Mouse (Mus musculus) 3T3-L1 (cell line): Measurements from ENCODE around the gene Gins2.

ENCODE experiments used
- DNase-seq: peaks from one replicate; pipeline ENCODE4 v3.0.0-alpha.2; 2015; ENCODE audit warnings: low read depth, low spot score

Gins2 gene

DNA sequence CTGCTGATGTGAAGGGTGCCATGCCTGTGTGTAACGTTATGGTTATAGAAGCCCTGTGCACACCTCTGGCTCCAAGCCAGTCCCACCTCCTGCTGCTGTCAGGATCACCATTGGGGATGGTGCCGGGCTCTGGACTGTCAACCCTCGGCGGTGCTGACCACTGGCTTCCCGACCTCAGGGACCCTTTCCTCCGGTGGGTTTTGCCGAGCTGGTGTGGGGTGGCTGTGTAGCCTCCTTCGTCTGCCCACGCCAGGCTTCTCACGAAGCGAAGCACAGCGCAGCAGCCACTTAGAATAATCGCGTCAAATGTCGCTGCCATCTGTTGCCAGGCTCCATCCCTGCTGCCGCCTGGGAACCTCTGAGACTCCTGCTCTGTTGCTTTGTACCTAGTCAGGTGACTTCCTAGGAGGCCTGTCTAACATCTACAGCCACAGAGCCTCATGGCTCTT, 40.8 kb downstream of the Gins2 start:
- DNase-seq = no peak

DNA sequence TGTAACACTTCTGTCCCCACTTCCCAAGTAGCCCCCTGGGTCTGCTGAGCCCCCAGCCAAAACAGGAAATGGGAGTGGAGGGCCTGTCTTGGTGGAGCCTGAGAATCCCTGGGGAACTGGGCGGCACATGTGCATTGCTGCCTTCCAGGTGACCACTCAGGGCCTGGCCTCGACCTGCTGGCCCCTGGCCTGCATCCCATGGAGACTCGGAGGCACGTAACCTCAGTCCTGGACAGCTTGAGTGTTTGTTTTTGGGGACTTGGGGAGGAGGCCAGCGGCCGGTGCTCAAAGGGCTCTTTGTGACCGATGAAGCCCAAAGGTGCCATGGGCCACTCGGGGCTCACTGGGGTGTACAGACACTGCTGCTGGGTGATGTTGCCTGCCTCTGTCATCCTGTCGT, 41.5 kb downstream of the Gins2 start:
- DNase-seq = no peak

DNA sequence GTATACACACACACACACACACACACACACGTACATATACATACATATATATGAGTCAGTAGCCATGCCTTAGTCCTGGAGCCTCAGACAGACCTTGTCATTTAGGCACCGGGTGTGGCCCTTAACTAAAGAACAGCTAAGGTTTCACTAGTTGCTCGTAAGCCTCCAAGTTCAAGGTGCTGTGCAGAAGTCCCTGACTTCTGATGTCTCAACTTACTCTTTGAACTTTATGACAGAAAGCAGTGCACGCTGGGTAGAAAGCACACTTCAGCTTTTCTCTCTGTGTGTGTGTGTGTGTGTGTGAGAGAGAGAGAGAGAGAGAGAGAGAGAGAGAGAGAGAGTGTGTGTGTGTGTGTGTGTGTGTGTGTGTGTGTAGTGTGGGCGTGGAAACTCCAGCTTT, 44.9 kb downstream of the Gins2 start:
- DNase-seq = no peak

DNA sequence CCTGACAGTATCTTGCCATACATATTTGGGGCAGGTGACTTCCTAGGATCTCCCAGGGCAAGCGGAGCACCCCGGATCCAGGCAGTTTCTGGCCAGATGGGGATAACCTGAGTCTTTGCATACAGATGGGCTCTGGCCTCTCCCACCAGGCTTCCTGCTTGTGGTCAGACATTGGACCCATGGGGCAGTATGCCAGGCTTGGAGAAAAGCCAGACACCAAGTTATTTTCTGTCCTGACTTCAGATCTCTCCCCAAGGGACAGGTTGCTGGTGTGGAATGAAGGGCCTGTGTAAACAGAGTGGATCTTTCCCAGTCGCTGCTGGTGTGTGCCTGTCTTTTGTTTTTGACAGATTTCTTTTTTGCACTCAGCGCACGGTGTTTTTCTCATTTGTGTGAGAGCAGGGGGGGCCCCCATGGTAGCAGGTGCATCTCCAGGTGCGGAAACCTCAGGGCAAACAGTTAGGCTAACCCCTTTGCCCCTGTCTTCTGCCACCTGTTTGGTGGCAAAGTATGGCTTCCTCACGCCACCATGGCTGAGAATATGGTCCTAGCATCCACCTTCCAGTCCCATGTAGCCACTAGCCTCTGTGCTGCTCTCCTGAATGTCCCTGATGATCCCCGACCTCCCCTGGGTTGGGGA, 45.6 kb downstream of the Gins2 start:
- DNase-seq = peak; percentile 75

DNA sequence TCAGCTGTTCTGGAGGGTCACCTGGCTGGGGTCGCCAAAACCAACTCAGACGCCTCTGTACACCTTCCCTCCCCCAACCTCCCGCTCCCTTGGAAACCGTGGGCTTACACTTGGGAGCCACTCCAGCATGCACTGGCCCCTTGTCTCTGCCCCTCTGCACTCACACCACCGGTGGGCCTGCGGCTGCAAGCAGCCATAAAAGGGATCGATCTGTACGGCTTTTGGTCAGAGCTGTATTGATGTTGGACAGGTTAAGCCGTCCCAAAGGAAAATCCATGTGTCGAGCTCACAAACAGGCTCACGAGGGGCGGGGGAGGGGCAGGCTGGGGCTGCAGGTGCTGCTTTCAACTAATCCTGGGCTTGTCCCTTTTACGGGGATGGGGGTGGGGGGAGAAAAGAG, 46.1 kb downstream of the Gins2 start:
- DNase-seq = no peak

DNA sequence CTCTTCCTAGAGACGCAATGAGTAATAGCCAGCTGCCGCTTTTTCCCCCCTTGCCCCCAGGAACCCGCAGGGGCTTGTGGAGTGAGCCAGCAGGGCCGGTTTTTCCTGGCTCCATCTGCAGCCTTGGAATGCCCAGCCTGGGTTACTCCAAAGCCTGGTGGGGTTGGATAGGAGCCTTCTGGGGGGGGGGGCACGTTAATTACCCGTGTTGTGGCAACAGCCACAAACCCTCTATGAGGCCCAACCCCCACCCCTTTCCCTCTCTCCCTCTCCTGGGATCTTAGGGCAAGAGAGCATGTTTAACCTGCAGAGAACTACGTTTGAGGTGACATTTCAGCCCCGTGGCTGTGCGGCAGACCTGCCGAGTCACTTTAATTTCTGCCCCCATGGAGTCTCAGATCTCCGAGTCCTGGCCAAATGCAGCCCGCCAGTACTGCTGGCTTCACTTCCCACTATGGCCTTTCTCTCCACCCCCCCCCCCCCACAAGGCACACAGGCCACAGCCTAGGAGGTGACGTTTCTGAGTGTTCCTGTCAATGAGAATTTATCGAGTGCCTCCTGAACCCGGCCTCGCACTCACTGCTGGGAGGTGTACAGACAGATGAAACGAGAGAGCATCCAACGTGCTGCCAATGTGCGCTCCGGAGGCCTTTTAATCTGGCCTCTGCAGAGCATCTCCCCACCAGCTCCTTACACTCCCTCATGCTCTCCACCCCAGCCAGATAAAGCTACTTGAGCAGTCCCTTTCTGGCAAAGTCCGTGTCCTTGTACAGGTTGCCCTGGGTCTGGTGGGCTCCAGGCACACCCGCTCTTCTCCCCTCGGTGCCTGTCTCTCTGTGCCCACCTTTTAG, 49.1 kb downstream of the Gins2 start:
- DNase-seq = peak; percentile 12

DNA sequence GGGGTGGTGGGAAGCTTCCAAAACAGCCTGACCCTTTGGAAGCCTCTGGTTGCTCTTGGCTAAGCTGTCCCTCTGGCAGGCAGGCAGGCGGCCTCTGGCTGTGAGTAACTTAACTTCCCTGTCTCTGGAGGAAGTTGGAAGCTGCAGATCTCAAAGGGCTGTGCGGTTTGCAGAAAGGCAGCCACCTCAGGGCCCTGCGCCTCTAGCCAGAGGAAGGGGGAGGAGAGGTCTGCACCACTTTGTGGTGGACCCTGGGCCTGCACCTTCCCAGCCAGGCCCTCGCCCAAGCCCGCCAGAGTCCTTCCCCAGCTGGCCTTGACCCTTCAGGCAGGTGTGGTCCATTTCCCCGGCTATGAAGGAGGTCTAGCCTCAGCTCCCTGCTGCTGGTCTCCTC, 49.7 kb downstream of the Gins2 start:
- DNase-seq = peak; percentile 56

DNA sequence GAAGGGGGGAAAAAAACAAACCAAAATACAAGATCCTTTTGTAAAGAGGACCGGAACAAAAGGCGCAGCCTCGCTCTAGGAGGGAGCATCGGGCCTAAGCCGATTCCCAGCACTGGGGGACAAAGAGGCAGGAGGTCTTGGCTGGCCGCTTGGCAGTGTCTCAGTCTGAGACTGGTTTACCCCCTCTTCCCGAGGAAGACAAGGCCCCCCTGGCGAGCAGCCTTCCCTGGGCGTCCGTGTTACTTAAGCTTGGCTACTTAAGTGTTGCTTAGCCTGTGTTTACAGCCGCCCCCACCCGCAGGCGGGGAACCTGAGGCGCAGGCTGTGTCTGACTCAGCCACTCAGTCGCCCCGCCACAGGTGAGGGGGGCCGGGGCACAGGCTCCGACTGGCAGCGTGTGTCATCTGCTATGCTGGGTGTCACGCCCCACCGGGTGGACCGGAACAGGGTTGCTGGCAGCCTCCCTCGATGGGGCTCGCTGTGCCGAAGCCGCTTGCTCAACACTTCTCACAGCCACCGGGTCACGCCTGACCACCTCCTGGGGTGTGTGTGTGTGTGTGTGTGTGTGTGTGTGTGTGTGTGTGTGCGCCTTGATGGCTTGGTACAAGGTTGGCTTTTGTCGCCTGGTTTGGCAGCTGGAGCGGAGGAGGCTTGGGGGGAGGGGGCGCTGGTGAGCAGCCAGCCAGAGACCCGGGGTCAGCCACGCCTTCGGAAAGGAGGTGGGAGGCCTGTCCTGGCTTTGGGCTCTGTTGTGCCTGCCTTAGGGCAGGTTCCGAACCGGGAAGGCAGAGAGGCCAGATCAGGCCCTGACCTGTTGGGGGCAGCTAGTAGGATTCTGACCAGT, 50.5 kb downstream of the Gins2 start:
- peak; percentile 65 for DNase-seq

DNA sequence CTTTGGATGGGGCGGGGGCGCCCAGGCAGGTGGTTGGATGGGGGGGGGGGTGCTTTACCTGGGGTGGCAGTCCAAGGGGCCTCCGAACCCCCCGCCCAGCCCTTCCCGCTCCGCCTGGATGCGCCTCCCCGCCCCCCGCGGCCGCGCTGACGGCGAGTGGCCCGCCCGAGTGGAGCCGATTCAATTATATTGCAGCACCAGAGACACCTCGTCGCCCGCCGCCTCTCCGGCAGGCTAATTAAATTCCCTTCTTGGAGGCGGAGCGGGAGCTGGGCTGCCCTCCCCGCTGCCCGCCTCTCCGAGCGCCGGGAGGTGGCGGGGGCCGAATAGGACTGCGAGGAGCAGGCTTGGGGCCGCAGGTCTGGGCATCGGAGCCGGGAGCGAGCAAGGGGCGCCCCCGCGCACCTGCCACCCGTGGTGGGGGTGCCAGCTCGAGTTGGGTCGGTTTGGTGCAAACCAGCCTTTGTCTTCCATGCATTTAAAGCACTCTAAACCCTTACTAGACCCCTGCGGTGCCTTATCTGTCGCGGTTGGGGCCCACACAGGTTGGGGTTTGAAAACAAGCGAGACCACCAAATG, 51.2 kb downstream of the Gins2 start:
- DNase-seq = peak; percentile 31

DNA sequence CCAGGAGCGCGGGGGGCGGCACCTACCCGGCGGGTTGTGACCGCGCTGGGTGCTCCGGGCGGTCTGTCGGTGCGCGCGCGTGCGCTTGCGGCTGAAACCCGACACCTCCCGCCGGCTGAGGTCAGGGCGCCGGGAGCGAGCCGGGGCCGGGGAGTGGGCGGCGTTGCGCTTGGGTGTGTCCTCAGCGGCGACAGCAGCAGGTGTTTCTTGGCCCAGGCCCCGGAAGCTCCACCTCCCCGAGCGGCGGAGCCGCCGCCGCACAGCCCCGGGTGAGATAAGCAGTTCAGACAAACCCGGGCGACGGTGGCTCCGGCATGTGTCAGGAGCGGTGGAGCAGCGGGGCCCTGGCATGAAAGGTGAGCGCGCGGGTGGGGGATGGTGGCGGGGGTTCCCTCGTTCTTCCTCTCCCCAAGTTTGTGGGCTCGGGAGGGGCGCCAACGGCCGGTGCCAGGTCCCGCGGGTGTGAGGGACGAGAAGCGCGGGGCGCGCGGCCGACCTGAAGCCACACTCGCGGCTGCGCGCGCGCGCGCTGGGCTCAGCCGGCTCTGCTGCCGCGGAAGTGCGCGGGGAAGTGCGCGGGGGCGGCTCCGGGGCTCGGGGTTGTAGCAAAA, 51.8 kb downstream of the Gins2 start:
- peak; percentile 73 for DNase-seq

DNA sequence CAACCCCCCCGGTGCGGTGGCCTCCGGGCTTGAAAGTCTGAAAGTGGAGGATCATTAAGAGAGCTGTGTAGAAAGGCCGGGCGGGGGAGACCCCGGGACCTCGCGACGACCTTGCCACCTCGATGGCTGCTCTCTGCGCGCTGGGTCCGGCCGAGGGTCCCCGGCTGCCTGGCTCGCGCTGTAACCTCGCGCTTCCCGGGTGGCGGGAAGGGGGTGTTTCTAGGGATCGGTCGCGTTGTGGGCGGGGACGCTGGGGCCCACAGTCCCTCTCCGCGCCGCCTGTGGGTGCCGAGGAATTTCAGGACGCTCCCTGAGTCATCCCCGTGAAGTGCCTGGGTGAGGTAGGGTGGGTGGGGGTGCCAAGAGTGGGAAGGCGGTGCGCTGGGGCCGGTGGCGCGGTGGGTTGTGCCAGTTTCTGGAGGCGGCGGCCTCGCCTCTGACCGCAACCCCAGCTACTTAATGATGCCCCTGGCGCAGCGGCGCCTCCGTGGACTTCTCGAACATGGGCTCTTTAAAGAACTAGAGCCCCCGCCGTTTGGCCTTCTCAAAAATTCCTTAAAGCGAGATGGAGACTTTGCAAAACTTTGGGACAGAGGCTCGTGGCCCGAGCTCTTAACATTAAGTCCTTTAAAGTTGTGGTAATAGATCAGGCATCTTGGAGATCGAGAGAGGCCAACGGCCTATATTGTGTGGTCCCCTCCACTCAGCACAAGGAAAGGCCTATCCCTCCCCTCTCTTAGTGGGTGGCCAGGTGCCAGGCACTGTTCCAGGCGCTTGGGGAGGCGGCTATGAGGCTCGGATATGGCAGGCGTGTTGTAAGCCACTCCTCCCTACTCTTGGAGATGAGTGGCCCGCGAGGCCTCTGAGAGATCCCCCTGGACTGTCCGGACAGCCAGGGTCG, 52.5 kb downstream of the Gins2 start:
- DNase-seq = peak; percentile 76

DNA sequence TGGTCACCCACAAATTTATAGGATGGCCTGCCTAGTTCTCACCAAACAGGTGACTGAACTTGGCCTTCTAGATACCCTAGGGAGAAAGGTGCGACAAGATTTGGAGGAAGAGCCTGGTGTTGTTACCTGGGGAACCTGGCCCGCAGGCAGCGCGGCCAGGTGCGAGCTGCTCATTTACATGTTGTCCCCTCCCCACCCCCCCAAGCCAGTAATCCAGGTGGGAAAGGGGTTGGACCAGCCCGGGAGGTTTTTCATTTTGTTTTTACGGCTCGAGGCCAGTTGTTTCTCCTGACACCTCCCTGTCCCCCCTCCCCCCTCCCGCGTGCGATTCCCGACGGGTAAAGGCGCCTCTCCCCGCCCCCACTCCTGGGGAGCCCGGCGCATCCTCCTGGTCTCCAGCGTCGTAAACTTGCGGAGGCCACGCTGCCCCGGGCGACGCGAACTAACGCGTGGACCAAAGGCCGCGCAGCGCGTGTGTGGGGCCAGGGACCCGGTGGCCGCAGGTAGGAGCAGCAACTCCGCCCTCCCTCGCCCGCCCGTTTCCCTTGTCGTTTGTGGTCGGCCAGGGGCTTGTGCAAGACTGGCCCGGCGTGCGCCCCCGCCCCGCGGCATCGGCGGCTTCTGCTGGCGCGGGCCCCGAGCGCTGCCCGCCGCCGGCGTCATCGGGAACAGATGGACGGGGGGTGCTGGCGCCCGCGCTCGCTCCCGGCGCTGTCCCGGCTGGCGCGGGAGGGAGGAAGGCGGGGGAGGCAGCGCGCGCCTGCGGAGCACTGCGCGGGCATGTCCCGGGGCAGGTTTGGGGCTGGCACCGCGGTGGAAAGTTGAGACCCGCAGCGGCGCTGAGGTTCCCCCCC, 53.4 kb downstream of the Gins2 start:
- DNase-seq = peak; percentile 35

DNA sequence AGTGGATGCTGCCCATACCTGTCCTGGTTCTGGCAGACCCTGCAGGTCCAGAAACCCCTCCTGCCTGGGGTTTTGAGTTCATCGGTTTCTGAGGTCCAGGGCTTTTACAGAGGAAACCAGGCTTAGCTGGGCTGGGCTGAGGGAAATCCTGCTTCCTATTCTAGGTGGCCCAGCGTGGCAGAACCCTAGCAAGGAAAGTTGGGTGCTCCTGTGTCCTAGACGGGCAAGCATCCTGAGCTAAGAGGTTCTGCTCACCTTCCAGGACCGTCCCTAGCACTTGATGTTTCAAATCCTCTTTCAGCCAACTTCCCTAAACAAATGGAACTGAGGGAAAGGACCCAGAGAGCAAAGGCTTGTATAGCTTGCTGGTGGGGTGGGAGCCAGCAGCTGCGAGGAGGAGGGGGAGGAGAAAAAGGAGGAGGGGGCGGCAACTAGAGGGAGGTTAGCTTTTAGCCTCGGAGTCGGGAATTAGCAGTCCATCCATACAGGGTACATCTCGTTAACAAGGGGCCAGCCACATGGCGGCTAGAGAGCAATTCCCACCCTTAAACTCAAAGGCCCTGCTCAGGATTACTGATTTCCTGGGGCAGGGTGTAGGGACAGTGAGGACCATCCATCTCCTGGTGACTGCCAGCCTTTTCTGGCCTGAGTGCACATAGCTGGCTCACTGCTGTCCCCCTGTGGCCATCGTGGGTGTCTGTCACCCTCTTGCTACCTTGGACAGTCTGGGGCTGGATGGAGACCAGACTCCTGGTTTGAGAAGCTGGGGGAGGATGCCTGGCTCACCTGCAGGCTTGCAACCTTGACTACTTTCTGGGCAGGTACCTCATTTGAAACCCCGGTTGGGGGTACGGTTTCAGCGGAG, 54.4 kb downstream of the Gins2 start:
- DNase-seq = peak; percentile 87

DNA sequence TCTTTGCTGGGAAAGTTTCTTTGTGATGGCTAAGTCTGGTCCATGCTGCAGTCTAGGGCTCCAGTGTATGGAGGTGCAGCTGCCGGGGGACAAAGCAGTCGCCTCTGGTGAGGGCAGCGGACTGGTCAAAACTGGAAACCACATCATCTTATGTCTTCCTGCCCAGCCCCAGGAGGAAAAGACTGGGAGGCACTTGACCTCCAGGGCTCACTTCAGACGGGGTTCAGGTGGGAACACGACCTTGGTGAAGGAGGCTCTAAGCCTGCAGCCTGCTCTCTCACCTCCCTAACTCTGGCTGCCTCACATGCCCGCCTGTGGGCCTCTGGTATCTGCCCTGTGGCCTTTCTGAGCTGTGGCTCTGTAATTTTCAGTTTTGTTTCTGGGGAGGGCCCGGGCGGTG, 55.0 kb downstream of the Gins2 start:
- DNase-seq = no peak

DNA sequence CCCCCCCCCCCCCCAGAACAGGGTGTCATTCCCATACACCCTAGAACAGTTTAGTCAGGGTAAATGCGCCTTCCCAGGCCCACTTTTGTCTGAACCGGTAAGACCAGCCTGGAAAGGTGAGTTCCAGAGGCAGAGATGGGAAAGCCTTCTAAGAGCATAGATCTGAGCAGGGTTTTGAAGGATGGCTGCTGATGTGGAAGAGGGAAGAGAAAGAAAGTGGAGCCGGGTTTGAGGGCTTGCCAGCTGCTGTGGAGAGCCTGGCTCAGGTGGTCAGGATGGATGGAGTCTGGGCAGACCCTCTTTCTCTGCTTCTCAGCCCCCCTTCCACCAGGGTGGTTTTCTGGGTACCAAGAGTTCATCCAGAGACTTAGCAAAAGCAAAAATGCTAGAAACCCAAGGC, 55.7 kb downstream of the Gins2 start:
- no peak for DNase-seq

DNA sequence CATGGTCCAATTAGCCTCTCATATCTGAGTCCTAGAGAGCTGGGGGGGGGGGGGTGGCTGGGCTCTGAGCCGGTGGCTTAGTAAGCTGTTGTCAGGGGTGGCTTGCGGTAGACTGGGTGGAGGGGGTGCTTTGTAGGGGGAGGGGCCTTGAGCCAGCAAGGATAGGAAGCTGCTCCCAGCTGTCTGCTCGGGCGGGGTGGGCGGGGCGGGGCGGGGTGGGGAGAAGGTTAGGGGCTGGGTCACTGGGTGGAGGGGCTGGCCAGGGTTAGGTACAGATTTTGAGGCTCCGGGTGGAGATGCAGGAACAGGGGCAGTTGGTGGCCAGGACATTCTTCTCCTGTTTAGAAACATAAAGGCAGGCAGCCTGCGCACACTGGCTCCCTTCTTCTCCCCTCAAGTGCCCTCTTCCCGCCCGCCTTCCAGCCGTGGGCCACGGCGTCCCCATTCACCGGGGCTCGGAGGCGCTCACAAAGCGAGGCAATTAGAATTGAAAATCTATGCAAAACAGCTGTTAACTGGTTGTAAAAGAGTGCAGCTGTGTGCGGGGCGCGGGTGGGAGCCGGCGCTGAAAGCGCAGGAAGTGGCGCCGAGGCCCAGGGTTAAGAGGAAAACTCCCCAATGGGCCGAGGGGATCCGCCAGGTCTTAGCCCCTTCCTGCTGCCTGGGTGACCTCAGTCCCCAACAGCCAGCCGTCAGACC, 56.4 kb downstream of the Gins2 start:
- DNase-seq = no peak

DNA sequence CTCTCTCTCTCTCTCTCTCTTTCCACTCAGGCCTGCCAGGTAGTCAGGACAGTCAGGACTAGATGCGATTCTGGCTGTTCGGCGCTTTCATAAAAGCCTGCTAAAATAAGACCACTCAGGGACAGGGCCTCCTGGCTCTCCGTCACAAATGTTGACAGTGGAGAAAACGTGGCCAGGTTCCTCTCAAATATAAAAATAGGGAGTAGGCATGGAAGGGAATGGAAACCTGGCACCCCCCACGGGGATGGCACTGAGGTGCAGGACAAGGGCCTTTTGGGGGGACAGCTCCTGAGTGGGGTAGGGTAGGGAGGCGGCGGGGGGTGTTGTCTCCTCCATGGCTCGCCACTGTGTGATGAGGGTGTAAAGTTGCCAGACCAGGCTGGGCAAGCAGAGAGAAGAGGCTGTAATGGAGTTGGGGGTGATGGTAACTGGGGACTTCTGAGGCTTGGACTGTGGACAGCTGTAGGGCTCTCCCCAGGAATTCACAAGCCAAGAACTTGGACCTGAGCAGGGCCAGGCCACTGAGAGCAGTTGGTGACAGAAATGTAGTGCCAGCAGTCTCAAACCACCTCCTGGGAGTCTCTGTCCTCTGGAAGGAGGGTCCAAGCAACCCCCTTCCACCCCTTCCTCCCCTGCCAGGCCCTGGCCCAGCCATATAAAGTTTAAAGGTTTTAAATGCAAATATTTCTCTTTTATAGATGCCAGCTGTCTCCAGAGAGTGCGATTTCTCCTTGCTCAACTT, 57.2 kb downstream of the Gins2 start:
- DNase-seq = no peak
